In genomic region chr16:32867919-32868552, GRCm38 (mm10) we compare ENCODE assay signal across 8 mouse cellular contexts. TPM values are rescaled to one million over a fixed set of nuclear protein-coding genes. Genes with fewer than 3 reads are reported as not detected.
A peak's percentile ranks its signal among the peaks of the same experiment; 100 is the strongest.
DNase-seq lines count a peak whose midpoint lies in the region; ATAC-seq lines count a peak whose summit lies in the region.

No protein-coding gene starts in this region.

- ATAC-seq in megakaryocyte progenitor cell, adult 5-6 weeks (replicated peaks; ENCODE audit: poor library complexity), result peak; percentile 99

- peak; percentile 93 for DNase-seq in adipocyte (ENCODE audit: low spot score)
- DNase-seq in embryo, embryonic 10 days (ENCODE audit: low spot score), result peak; percentile 94
- peak; percentile 74 for DNase-seq in gastrocnemius, postnatal 10 days
- DNase-seq in induced T-regulatory cell, adult 2 months (ENCODE audit: low read depth), result peak; percentile 93
- peak; percentile 84 to 92 for DNase-seq in left cerebral cortex, adult 9 months (ENCODE audit: low spot score in 2 of 2)
- peak; percentile 81 for DNase-seq in right cerebral cortex, postnatal 14 days
- DNase-seq in urinary bladder, postnatal 36 days (ENCODE audit: low spot score in 2 of 2), result peak; percentile 84 to 91

RNA-seq across cellular contexts. Expression of gene Fyttd1, which starts 9.3 kb away (rescaled TPM):
- total RNA-seq in gastrocnemius, postnatal 10 days (2021), result 100 to 1,000 TPM; 134 to 138 TPM
- 31.3 and 39.0 TPM in 2 replicates for total RNA-seq in megakaryocyte progenitor cell, adult 5-6 weeks (2015)
- total RNA-seq in megakaryocyte progenitor cell, adult 5-6 weeks (2017), result 51.3 and 70.4 TPM in 2 replicates

RNA-seq across cellular contexts. Expression of gene Rubcn, which starts 9.5 kb away (rescaled TPM):
- 10 to 100 TPM; 33.5 to 38.6 TPM for total RNA-seq in gastrocnemius, postnatal 10 days (2021)
- total RNA-seq in megakaryocyte progenitor cell, adult 5-6 weeks (2015), result 7.6 and 8.2 TPM in 2 replicates
- 11.3 and 11.4 TPM in 2 replicates for total RNA-seq in megakaryocyte progenitor cell, adult 5-6 weeks (2017)

RNA-seq across cellular contexts. Expression of gene Lrch3, which starts 45.9 kb away (rescaled TPM):
- 10 to 100 TPM; 21.3 to 26.4 TPM for total RNA-seq in gastrocnemius, postnatal 10 days (2021)
- total RNA-seq in megakaryocyte progenitor cell, adult 5-6 weeks (2015), result 16.6 and 21.5 TPM in 2 replicates
- total RNA-seq in megakaryocyte progenitor cell, adult 5-6 weeks (2017), result 14.5 and 20.2 TPM in 2 replicates

RNA-seq across cellular contexts. Expression of gene Smbd1, which starts 57.8 kb away (rescaled TPM):
- not detected for total RNA-seq in gastrocnemius, postnatal 10 days (2021)
- total RNA-seq in megakaryocyte progenitor cell, adult 5-6 weeks (2015), result not detected in 2 replicates
- total RNA-seq in megakaryocyte progenitor cell, adult 5-6 weeks (2017), result not detected in 2 replicates

Comparison
In these comparisons a context has a peak if more than half of its experiments do, and no peak if none do; other contexts are left out.
1. Peak in every context shown above with its lines: DNase-seq and ATAC-seq.